Mouse (Mus musculus) left cerebral cortex, postnatal 36 days (tissue): Measurements from ENCODE around the gene Amfr. TPM values are rescaled to one million over a fixed set of nuclear protein-coding genes. Genes with fewer than 3 reads are reported as not detected.

Source experiments
- DNase-seq, 2 experiments: peaks; one replicate each; pipeline ENCODE4 v3.0.0; 2021 to 2022; ENCODE audit warnings: low spot score in 2 of 2, mixed read lengths in 1 of 2
- intact Hi-C: fragments of 180-260 bp; cut with DNase I; formaldehyde crosslinking; loops from one replicate; pipeline ENCODE4 v1.15.1; 2025
- total RNA-seq, 2 experiments: library from RNA; stranded (reverse); gene quantifications; 2 replicates each; pipeline ENCODE4 v1.2.3; 2021

Amfr gene
- total RNA-seq, 2 experiments from 2014 or later = 111 to 123 TPM

DNA sequence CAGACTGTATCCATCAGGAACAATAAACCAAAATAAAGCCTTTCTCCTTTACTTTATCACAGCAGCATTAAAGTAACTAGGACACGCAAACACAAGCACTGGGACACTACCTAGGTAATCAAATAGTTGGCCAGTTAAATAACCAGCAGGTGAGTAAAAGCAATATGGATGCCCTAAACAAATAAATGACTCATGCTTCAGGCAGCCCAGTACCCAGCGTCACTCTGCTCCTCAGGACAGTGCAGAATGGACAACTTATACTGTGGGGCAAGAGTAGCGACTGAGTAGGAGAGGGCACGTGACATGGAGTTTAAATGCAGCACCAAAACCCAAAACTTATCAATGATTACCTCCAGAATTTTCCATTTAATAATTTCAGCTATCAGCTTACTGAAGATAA lies 22.9 kb downstream of the Amfr start:
- intact Hi-C loops = loop anchor here (10.0 kb wide), 1 partner anchor 215 kb away; no protein-coding TSS in a partner anchor
- no peak for DNase-seq

DNA sequence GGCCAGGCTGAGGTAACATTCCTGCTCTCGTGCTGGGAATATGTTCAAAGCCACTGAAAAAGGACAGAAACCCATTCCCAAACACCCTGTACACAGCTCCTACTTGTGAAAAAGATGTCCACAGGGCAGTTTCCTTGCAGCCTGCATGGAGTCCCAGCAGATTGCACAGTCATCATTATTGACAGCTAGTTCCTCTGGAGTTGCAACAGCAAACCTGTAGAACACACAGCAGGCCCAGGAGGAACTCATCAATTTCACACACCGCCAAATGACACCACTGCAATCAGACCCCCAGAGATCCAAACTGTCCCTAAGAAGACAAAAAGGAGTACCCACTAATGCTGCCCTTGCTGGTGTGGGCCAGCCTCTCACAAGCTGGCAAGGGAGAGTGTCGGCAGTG lies 27.9 kb downstream of the Amfr start:
- intact Hi-C loops = loop anchor here (10.0 kb wide), 1 partner anchor 220 kb away; no protein-coding TSS in a partner anchor
- DNase-seq = peak in 1 of 2 experiments; percentile 2

DNA sequence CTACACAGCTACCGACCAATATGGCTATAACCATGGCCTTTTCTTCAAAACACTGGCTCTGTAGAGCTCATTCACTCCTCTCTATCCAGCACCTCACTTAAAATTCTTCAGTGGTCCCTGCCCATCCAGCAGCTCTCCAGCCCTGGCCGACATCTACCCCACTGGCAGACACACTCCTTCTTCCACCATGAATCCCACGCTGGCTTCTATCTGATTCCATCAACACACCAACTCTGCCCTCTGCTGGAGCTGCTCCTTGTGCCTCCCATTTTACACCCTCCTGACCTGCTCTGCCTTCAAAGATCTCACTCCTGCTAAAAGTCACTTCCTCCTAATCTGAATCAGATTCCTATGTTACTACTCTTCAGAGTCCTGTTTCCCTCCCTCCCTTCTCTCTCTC lies 28.8 kb downstream of the Amfr start:
- intact Hi-C loops = loop anchor here (10.0 kb wide), 1 partner anchor 221 kb away; no protein-coding TSS in a partner anchor

DNA sequence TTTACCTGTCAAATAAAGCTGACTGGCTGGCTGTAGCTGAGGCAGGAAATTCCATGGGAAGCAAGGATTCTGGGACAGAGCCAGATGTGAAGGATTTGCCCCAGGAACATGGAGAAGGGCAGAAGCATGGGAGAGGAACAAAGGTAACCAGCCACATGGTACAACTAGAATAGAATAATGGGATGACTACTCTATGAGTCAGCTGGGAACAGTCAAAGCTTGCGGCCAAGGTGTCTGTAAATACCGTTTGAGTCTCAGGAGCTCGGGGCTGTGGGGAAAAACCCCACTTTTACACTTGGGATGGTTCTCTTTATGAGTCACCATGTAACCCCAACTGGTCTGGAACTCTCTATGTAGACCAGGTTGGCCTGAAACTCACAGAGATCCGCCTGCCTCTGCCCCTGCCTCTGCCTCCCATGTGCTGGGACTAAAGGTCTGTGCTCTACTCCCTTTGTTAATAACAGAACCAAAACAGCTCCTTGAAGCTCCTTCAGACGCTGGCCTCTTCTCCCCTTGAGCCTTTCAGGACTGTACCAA lies 30.9 kb downstream of the Amfr start:
- intact Hi-C loops = loop anchor here (10.0 kb wide), 1 partner anchor 223 kb away; no protein-coding TSS in a partner anchor
- peak in 1 of 2 experiments; percentile 6 for DNase-seq

More for the DNA sequence above, 28.8 kb downstream of the Amfr start:
- peak in 1 of 2 experiments; percentile 10 for DNase-seq

DNA sequence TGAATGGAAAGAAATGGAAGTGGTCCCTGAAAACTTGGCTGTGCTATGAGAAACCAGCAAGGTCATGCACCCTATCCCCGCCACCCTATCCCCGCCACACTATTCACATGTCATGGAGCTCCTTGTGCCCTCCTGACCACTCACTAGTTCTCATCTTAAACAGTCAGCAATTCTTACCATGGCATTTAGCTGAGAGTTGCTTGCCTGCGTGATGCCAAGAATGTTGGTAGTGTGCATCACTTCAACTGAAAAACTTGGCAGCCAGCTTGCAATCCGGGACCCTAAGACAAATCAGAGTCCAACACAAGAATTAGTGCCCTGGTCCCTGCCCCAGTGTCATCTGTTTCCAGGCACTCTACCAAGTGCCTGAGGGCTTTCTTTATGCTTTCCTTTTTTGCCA lies 32.5 kb downstream of the Amfr start:
- intact Hi-C loops = loop anchor here (10.0 kb wide), 1 partner anchor 225 kb away; no protein-coding TSS in a partner anchor
- peak in 1 of 2 experiments; percentile 1 for DNase-seq

DNA sequence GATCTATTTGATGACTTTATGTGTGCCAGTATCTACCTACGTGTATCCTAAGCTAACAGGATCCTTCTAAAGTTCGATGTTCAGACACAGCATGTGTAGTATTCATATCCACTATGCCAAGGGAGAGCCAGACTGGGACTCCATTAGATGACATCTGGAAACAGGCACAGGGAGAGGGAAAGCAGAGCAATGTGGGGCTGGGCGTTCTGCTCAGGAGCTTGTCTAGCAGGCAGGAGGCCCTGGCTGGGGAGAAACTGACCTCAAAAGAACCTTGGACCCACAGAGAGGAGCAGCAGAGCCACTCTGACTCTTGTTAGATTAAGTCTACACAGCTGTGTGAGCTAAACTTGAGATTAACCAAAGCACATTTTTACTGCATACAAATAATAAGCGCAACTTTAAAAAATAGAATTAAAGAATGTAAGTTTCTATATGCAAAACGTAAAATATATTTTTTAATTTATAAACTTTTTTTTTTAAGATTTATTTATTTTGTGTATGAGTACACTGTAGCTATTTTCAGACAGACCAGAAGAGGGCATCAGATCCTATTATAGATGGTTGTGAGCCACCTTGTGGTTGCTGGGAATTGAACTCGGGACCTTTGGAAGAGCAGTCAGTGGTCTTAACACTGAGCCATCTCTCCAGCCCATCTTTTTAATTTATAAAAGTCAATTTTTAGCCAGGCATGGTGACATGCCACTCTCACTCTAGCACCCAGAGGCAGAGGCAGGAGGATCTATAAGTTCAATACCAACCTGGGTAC lies 36.0 kb downstream of the Amfr start:
- DNase-seq = peak in 1 of 2 experiments; percentile 1
- intact Hi-C loops = no loop called here

DNA sequence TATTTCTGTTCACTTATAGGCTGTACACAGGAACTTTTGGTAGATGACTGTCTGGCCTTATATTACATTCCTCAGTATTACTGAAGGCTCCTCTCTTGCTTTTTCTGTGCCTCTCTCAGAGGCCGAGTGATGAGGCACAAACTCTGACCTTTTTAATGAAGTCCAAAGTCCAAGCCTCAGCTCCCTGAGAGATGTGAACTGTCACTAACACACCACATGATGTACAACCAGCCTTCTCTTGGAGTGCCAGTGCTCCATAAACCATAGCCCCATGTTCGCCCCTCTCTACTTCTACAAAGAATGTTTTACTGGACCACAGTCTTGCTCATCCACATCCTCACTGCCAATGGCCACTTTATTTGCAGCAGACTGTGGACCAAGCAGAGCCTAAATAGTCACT lies 37.3 kb downstream of the Amfr start:
- peak in 1 of 2 experiments; percentile 2 for DNase-seq
- intact Hi-C loops = no loop called here

DNA sequence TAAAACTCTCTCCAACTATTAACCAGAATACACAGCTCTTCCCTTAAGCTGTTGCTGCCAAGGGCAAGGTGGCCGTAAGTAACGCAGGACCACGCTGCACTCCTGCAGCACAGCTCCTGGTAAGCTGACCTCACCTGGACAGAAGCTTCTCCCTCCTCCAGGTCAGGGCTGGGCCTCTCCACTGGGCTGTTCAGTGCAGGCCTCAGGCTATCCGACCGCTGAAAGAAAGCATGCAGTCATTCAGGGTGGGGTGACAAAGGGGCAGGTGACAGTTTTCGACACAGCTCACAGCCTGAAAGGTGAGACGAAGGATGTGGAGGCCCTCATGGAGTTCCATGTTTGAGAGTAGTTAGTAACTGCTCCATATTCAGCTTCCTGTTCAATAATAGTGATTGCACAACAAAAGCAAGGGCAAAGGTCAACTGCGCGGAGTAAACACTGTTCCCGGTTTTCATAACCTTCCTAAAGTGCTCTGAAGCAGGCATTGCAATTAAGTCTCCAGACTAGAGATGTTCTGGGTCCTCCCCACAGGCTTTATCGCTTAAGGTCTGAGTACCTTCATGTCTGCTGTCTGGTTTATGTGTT lies 37.9 kb downstream of the Amfr start:
- peak in 1 of 2 experiments; percentile 3 for DNase-seq
- intact Hi-C loops = no loop called here

DNA sequence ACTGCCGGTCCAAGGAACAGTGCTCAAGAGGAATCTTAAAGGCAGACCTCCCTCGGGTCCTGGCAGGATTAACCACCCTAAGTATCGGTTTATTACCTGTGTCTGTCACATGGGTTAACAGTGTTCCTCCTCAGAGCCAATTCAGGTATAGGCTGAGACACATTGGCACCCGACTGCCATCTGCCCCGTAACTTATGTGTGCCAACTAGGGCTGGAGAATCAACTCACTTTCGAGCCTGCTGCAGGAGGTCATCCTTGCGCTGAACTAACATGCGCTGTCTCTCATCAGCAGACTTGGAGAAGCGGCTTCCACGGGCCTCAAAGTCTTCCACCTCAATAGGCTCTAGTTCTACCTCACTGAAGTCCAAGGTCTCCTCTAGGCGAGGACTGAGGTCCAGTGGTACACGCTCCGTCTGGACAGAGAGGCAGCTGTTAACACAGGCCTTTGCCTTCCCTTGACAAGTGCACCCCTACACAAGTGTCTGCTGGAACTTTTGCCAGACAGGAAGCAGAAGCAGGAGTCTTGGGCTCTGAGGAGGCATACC lies 38.7 kb downstream of the Amfr start:
- DNase-seq = peak in 1 of 2 experiments; percentile 7
- intact Hi-C loops = no loop called here

DNA sequence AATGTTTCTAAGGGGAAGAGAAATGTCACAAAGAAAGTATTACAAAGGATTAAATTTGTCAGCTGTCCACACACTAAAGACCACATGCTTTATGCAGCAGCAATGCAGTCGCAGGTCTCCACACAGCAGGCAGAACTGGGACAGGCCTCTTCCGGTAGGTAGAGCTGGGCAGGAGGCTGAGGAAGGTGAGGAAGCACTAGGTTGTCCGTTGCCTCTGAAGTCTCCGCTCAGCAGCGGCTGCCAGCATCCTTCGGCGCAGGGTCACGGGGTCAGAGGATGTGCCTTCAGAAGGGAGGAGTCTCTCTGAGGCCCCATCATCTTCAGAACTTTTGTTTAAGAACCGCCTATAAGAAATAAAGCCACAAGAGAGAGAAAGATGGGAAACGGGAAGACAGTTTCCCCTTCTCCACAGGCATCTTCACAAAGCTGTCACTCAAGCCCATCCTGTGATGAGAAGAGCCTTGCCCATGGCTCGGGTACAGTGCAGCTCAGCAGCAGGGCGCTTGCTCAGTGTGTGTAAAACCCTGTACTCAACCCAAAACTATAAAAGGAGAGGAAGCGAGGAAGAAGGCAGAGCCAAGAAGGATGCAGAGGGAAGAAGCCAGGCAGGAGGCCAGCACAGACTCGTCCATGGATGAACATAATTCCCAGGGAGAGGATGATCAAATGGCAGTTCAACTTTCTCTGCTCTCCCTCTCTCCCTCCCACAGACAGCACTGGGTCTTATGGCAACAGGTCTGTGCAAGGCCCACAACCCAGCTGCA lies 39.5 kb downstream of the Amfr start:
- intact Hi-C loops = no loop called here
- peak in 1 of 2 experiments; percentile 26 for DNase-seq

DNA sequence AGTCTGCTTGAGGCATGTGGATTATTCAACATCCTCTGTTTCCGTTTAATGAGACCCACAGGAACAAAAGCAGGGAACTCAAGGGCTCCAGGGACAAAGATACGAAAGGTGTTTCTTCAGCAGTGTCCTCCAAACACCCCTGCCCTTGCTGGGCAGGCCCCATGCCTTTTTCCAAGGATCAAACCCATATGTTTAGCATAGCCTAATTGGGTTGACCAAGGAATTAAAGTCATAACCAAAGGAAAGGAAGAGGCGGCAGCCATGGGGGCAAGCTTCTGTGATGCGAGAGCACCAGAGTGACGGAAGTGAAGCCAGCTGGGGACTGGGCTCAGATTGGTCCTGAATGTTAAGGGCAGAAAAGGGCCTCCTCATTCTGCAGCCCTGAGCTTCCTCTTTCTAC lies 40.4 kb downstream of the Amfr start:
- intact Hi-C loops = no loop called here
- peak in 1 of 2 experiments; percentile 2 for DNase-seq

DNA sequence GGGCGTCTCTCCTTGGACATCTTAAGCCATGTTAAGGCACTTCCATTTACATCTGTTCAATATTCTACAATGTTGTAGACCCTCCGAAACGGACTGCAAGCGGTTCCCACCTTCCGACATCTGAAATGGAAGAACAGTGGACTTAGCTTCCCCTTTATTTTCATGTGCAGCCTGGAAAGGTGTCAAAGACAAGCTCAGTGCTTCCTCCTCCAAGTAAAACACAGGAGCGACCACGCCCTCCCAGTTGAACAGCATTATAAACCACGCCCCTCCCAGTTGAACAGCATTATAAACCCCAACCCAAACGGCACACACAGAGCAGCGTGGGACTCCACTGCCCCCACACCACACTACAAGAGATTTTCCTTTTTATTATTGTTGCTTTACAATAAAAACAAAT lies 41.2 kb downstream of the Amfr start:
- peak in 1 of 2 experiments; percentile 2 for DNase-seq
- intact Hi-C loops = no loop called here

DNA sequence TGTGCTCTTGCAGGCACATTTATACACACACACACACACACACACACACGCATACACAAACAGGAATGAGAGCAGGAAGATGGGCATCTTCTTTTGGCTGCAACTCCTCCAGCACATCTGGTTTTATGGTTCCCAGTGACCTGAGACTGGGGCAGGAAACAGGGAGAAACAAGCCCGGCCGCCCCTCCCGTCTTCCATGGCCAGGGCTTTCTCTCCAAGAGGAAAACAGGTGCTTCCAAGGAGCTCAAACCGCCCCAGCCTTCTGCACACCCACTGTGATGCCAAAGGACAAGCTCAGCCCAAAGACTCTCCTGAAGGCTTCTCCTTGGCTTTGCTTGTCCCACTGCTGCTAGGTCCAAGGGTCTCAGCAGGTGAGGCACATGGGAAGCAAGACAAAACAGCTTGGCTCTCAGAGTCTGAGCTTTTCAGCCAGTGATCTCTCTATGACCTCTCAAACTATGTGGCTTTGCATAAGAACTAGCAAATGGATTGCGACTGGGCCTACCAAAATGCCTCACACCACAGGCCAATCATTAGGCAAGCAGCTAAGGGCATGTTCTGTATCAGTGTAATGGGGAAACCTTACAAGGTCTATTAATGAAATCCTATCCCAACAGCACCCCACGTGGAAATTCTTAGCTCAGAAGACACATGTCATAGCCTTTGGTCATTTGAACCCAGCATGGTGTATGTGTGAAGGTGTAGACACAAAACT lies 42.9 kb downstream of the Amfr start:
- intact Hi-C loops = no loop called here
- peak in 1 of 2 experiments; percentile 2 for DNase-seq

DNA sequence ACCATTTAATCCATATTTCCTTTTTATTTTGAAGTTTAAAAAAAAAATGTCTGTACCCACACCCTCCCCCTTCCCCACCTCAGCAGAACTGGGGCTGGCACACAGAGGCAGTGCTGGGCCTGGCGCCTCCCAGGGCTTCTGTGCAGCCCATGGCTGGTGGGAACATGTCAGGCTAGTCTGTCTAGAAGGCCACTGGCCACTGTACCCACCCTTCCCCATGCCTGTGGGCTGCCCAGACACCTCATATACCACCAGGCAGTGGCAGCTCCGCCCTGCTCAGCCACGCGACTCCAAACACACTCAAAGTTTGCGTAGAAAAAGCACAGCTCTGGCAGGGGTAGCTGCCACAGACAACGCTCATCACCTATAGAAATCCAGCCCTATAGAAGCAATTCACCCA lies 44.3 kb downstream of the Amfr start:
- DNase-seq = no peak
- intact Hi-C loops = no loop called here

DNA sequence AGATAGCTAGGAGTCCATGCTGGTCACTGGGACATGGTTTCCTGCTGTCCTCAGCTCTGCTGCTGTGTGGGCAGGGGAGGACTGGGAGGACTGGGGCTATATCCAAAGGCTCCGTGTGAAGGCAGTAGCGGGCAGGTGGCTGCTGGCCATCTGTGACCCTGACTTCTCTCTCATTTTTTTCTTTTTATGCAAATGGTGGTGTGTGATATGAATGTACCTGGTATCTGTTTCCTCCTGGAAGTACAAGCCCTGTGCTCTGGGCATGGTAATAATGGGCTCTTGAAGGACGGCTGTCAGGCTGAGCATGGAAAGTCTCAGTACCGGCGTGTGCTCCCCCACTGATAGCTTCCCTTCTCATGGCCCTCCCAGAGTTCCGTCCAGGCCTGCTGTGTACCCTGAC lies 51.7 kb downstream of the Amfr start:
- intact Hi-C loops = no loop called here
- DNase-seq = no peak

DNA sequence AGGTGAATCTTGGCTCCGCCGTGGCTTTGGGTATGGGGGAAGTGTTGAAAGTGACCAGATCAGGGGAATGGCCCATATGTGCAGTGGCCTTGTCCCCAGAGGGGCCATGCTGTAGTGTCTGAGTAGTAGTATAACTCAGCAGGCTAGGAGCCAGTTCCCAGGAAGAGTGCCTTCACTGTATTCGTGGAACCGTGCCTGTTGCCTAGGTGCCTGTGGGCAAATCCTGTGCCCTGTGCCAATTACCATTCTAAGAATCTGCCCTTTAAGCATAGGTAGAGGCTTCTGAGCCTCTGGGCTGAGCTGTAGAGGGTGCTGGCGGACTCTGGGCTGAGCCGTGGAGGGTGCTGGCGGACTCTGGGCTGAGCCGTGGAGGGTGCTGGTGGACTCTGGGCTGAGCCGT lies 54.2 kb downstream of the Amfr start:
- no peak for DNase-seq

DNA sequence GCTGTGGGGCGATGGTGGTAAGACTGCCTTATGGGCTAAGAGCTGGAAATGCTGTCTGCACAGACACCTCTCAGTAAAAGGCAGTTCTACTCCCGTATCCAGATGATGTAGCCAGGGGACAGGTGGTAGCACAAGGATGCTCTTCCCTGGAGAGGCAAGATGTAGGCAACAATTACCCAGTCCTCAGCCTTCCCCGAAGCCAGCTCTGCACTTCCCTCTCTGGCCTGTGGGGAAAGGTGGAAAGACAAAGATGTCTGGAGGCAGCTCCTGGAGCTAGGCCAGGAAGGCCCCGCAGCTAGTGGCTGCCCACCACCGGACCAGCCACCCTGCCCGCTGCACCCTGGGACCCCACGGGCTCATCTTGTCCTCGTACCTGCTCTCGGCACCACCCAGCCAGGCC lies 60.1 kb downstream of the Amfr start:
- no peak for DNase-seq
- intact Hi-C loops = no loop called here

More for the DNA sequence above, 54.2 kb downstream of the Amfr start:
- intact Hi-C loops = no loop called here

DNA sequence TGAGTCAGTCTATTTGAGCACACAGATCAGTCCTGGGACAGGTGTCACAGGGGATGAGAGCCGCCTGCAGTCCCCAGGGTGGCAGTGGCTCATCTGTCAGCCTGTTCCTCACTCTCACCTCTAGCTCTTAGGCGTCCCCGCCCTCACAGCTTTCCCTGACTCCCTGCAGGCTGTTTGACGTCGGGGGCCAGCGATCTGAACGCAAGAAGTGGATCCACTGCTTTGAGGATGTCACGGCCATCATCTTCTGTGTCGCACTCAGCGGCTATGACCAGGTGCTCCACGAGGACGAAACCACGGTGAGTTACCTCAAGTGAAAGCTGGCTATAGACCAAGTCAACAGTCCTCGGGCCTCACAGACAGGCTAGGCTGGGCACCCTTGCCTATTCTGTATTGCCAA lies 62.5 kb downstream of the Amfr start:
- no peak for DNase-seq
- intact Hi-C loops = no loop called here

DNA sequence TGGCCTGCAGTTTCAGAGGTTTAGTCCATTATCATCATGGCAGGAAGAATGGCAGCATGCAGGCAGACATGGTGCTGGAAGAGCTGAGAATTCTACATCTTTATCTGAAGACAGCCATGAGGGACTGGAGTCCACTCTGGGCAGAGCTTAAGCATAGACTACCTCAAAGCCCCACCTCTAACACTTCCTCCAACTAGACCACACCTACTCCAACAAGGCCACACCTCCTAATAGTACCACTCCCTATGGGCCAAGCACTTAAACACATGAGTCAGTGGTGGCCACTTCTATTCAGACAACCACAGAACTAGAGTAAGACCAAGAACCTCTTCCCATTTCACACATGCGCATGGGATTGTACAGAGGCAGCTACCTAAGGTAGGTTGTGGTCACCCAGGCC lies 66.2 kb downstream of the Amfr start:
- DNase-seq = no peak
- intact Hi-C loops = no loop called here
